Mouse (Mus musculus) T-helper 17 cell (primary cell): Measurements from ENCODE around the gene Mettl2.

Experiments
- in situ Hi-C, 2 experiments: fragments of 300-600 bp; cut with MboI, MseI; formaldehyde crosslinking; loops; 1 replicate in 1 of 2; 2 replicates in 1 of 2; pipeline ENCODE4 v1.15.1; 2025; ENCODE audit warnings: high pct_unique_total_duplicates in 2 of 2

The Mettl2 gene

GRCm38 (mm10) chr11:105152357-105152899, 26.2 kb downstream of the Mettl2 start:
- in situ Hi-C loops = no loop called here

- in situ Hi-C loops = no loop called here
Measured at GRCm38 (mm10) chr11:105153068-105153833, 27.0 kb downstream of the Mettl2 start.

- in situ Hi-C loops = no loop called here
Measured at GRCm38 (mm10) chr11:105155915-105156314, 29.7 kb downstream of the Mettl2 start.

- in situ Hi-C loops = no loop called here
Measured at GRCm38 (mm10) chr11:105156748-105157267, 30.6 kb downstream of the Mettl2 start.

DNA sequence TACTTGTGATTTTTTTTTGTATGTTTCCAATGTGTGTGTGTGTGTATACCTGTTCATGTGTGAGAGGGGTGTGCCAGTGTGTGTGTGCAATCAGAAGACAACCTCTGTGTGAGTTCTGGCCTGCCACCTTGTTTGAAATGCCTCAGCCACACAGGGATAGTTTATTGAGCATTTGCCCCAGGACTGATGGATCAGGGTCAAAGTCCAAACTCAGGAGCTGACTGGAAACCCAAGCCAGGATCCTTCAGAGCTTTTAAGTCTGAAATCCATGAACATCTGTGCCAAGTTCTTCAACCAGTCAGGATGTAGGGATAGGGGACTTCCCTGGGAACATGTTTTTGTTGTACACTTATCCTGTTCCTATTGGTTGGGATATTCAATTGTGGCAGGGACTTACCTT, 31.8 kb downstream of the Mettl2 start:
- in situ Hi-C loops = no loop called here

- in situ Hi-C loops = no loop called here
Measured at GRCm38 (mm10) chr11:105159673-105160360, 33.6 kb downstream of the Mettl2 start.

GRCm38 (mm10) chr11:105161411-105161810, 35.2 kb downstream of the Mettl2 start:
- in situ Hi-C loops = no loop called here

GRCm38 (mm10) chr11:105164516-105165510, 38.6 kb downstream of the Mettl2 start:
- in situ Hi-C loops = no loop called here

GRCm38 (mm10) chr11:105166780-105167179, 40.6 kb downstream of the Mettl2 start:
- in situ Hi-C loops = no loop called here

DNA sequence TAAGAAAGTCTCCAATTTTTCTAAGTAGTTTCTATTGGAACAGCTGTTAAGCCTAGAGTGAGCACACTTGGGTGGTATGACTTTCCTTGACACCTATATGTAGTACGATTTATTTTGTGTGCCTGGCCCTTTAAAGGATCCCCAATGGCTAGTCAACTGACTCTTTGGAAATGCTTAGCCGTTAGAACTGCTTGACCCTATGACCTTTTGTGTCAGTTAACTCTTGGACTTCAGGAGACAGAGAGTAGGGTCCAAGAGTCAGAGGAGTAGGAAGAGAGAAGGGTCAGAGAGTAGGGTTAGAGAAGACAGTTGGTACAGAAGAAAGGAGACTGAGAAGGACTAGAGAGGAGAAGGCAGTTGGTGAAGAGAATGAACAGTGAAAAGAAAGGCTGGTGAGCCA, 52.3 kb downstream of the Mettl2 start, which contains the start of gene Tlk2:
TSS of gene Tlk2 (plus strand) at position 292 of the 400 bp plus-strand sequence.
- in situ Hi-C loops = no loop called here

DNA sequence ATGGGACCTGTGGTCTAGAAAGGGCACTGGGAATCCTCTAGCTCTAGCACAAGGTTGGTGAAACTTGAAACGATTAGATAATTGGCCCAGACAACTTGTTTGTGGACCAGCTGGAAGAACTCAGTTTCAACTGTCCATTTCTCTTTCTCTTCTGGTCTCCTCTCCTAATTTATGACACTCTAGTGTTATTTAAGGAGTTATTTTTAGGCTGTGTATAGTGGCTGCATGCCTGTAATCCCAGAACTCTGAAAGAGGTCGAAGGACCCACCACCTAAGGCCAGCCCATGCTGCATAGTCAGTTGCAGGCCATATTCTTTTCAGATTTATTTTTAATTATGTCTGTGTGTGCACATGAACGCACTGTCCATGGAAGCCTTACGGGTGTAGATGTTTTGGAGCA, 53.3 kb downstream of the Mettl2 start:
- in situ Hi-C loops = no loop called here

- in situ Hi-C loops = loop anchor here in 1 of 2 experiments (5.0 kb wide), 1 partner anchor 48 kb away; no protein-coding TSS in a partner anchor
Measured at GRCm38 (mm10) chr11:105180471-105181091, 54.4 kb downstream of the Mettl2 start.

- in situ Hi-C loops = loop anchor here in 1 of 2 experiments (5.0 kb wide), 1 partner anchor 49 kb away; no protein-coding TSS in a partner anchor
Measured at GRCm38 (mm10) chr11:105181126-105181637, 55.0 kb downstream of the Mettl2 start.

DNA sequence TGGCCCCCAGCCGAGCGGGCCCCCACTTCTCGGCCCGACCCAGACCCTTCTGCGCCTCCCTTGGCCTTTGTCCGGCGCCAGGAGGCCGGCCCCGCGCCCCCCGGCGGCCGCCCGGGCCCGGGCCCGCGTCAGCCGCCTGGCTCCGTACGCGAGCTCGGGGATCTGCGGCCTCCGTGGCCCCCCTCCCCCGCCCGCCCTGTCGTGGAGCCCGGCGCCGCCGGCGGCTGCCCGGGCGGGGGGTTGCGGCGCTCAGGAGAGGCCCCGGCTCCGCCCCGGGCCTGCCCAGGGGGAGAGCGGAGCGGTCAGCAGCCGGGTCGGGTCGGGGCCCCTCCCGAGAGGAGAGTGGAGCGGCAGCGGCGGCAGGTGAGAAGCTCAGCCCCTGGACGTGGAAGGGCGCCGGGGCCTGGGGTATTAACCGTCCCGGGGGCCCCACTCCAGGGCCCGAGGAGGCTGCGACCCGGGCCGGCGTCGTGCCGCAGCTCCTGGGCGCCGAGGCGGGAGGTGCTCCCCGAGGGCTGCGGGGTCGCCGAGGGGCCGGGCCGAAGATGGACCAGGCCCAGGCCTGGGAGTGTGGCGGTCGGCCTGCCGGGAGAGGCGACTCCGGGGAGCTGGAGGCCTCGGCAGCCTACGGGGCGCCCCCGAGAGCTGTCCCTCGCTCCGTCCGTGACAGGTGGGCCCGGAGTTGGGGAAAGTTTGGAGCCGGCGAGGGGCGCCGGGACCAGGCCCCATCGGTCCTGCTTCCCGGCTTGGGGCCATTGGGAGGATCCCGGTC, 55.6 kb downstream of the Mettl2 start:
- in situ Hi-C loops = loop anchor here in 1 of 2 experiments (5.0 kb wide), 1 partner anchor 50 kb away; no protein-coding TSS in a partner anchor

- in situ Hi-C loops = loop anchor here in 1 of 2 experiments (5.0 kb wide), 1 partner anchor 50 kb away; no protein-coding TSS in a partner anchor
Measured at GRCm38 (mm10) chr11:105182461-105182855, 56.2 kb downstream of the Mettl2 start.

- in situ Hi-C loops = loop anchor here in 1 of 2 experiments (5.0 kb wide), 1 partner anchor 52 kb away; no protein-coding TSS in a partner anchor
Measured at GRCm38 (mm10) chr11:105184678-105185077, 58.5 kb downstream of the Mettl2 start.
